16 mouse cellular contexts compared by ENCODE assay signal in genomic region chr3:121867301-121867700, GRCm38 (mm10). TPM values are rescaled to one million over a fixed set of nuclear protein-coding genes. Genes with fewer than 3 reads are reported as not detected.
DNase-seq lines count a peak whose midpoint lies in the region; ATAC-seq and TF ChIP-seq lines count a peak whose summit lies in the region.
"Had no signal": no experiment of that assay in that cellular context is flagged by ENCODE, and none has a peak within 500 bp of the region (broad histone marks: within the 10 kb centered on the region; RNA-seq: fewer than 3 reads in every experiment).

No protein-coding gene starts in this region.

- 40% methylated on average over 5 of the region's 5 CpGs for WGBS in lung, postnatal 0 days
- 26% methylated on average over 5 of the region's 5 CpGs for WGBS in kidney, adult 2 months
- 43% methylated on average over 5 of the region's 5 CpGs for WGBS in stomach, embryonic 16.5 days

- H3K9ac ChIP-seq in lung, postnatal 0 days (replicated peaks; ENCODE audit: low read depth) = no peak overlapping the region
- H3K9ac ChIP-seq in stomach, embryonic 16.5 days (ENCODE audit: low read length) = no peak overlapping the region
- H3K9ac ChIP-seq: embryonic facial prominence, embryonic 15.5 days; heart, embryonic 12.5 days; midbrain, embryonic 15.5 days had no signal

- no peak for TF ChIP-seq CTCF in lung, postnatal 0 days (IDR thresholded peaks at IDR 0.05)
- no peak for TF ChIP-seq CTCF in kidney, adult 2 months (conservative IDR thresholded peaks at IDR 0.05; ENCODE audit: insufficient read depth, insufficient read length, low read depth, low read length)

- no peaks in the 10 kb centered on the region for H3K36me3 ChIP-seq in lung, postnatal 0 days (ENCODE audit: insufficient read depth, low read length)
- H3K36me3 ChIP-seq in kidney, adult 2 months (ENCODE audit: control insufficient read depth, insufficient read depth, low read length) = no peaks in the 10 kb centered on the region
- H3K36me3 ChIP-seq in stomach, embryonic 16.5 days (ENCODE audit: control insufficient read depth, insufficient read depth, low read length) = no peaks in the 10 kb centered on the region
- H3K36me3 ChIP-seq: embryonic facial prominence, embryonic 15.5 days; heart, embryonic 12.5 days; midbrain, embryonic 15.5 days had no signal

- 0 out of 2 replicates have a peak, but pooled peaks have one; percentile 10 for TF ChIP-seq EP300 in lung, postnatal 0 days (IDR thresholded peaks at IDR 0.05)

- 0 out of 2 replicates have a peak overlapping the region, but pooled peaks have one; percentile 20 for H3K27ac ChIP-seq in lung, postnatal 0 days (ENCODE audit: low read length)
- H3K27ac ChIP-seq in kidney, adult 2 months (ENCODE audit: insufficient read depth, low read depth, low read length) = peak overlapping the region; percentile 70
- no peak overlapping the region; the same call in 1 of the 2 replicates for H3K27ac ChIP-seq in stomach, embryonic 16.5 days (ENCODE audit: low read length)
- H3K27ac ChIP-seq: embryonic facial prominence, embryonic 15.5 days; midbrain, embryonic 15.5 days had no signal

- no peak overlapping the region for H3K4me3 ChIP-seq in lung, postnatal 0 days (ENCODE audit: low read depth, low read length)
- no peak overlapping the region for H3K4me3 ChIP-seq in kidney, adult 2 months (ENCODE audit: insufficient read depth, low read depth, low read length)
- H3K4me3 ChIP-seq in stomach, embryonic 16.5 days (replicated peaks; ENCODE audit: low read length) = no peak overlapping the region
- H3K4me3 ChIP-seq: embryonic facial prominence, embryonic 15.5 days; heart, embryonic 12.5 days; midbrain, embryonic 15.5 days had no signal

- H3K4me1 ChIP-seq in lung, postnatal 0 days (ENCODE audit: insufficient read depth, low read depth, low read length) = no peaks in the 10 kb centered on the region
- H3K4me1 ChIP-seq in kidney, adult 2 months (ENCODE audit: control insufficient read depth, insufficient read depth, low read length) = peaks cover 19% of the 10 kb centered on the region; the same call in 1 of the 2 replicates
- H3K4me1 ChIP-seq in stomach, embryonic 16.5 days (ENCODE audit: control insufficient read depth, insufficient read depth, low read length) = peaks cover 3% of the 10 kb centered on the region; the same call in 1 of the 2 replicates
- H3K4me1 ChIP-seq: embryonic facial prominence, embryonic 15.5 days; heart, embryonic 12.5 days; midbrain, embryonic 15.5 days had no signal

- no peaks in the 10 kb centered on the region for H3K9me3 ChIP-seq in lung, postnatal 0 days (ENCODE audit: low read length)
- no peaks in the 10 kb centered on the region for H3K9me3 ChIP-seq in stomach, embryonic 16.5 days (replicated peaks; ENCODE audit: control insufficient read depth, low read length)
- H3K9me3 ChIP-seq: embryonic facial prominence, embryonic 15.5 days; heart, embryonic 12.5 days; midbrain, embryonic 15.5 days had no signal

- H3K27me3 ChIP-seq in lung, postnatal 0 days (replicated peaks; ENCODE audit: insufficient read depth, low read length) = no peaks in the 10 kb centered on the region
- H3K27me3 ChIP-seq in kidney, adult 2 months (replicated peaks; ENCODE audit: control insufficient read depth, insufficient read depth, low read length) = no peaks in the 10 kb centered on the region
- H3K27me3 ChIP-seq in stomach, embryonic 16.5 days (ENCODE audit: control insufficient read depth, insufficient read depth, low read length) = no peaks in the 10 kb centered on the region
- H3K27me3 ChIP-seq: embryonic facial prominence, embryonic 15.5 days; heart, embryonic 12.5 days; midbrain, embryonic 15.5 days had no signal

- DNase-seq in lung, postnatal 0 days (ENCODE audit: low spot score) = peak; percentile 37
- DNase-seq in lung, postnatal 25 days (ENCODE audit: low spot score) = no peak
- peak; percentile 74 for DNase-seq in kidney, adult 2 months
- DNase-seq in kidney, postnatal 36 days = peak; percentile 73 to 79
- no peak for DNase-seq in spleen, postnatal 4 days (ENCODE audit: low spot score in 2 of 2)
- no peak for DNase-seq in thymus, postnatal 25 days
- DNase-seq in c-Kit-positive CD71-positive TER-119-positive erythroid progenitor cells, embryonic 14.5 days (ENCODE audit: low spot score) = no peak
- DNase-seq: cerebellum, adult 18-20 months; heart, postnatal 36 days; lung, adult 18-20 months; thymus, adult 2 months had no signal

- no peak overlapping the region for H3K4me2 ChIP-seq in lung, postnatal 0 days (replicated peaks; ENCODE audit: low read depth, low read length)
- H3K4me2 ChIP-seq in stomach, embryonic 16.5 days (ENCODE audit: low read depth, low read length) = no peak overlapping the region
- H3K4me2 ChIP-seq: embryonic facial prominence, embryonic 15.5 days; heart, embryonic 12.5 days; midbrain, embryonic 15.5 days had no signal

- peak; percentile 25; the same call in 1 of the 2 replicates for ATAC-seq in lung, postnatal 0 days
- peak; percentile 54; the same call in 1 of the 2 replicates for ATAC-seq in stomach, embryonic 16.5 days (ENCODE audit: insufficient read depth, low FRiP score)
- ATAC-seq: CD4-positive, CD25-positive, alpha-beta regulatory T cell, adult 4 months; midbrain, embryonic 15.5 days had no signal

- no peak for TF ChIP-seq POLR2A in kidney, adult 2 months (IDR thresholded peaks at IDR 0.05; ENCODE audit: low read depth, low read length)

RNA-seq across cellular contexts. Expression of gene Abcd3, which starts 52.2 kb away (rescaled TPM):
- polyA plus RNA-seq in lung, postnatal 0 days (2015; fragmentation: Nextera tagmentation; extraction: Ambion mirVana) = 94.1 and 100 TPM in 2 replicates
- polyA plus RNA-seq in kidney, adult 2 months (2012; rRNA removed) = 25.5 and 48.2 TPM in 2 replicates
- 90.5 and 95.6 TPM in 2 replicates for polyA plus RNA-seq in stomach, embryonic 16.5 days (2015; fragmentation: Nextera tagmentation; extraction: Ambion mirVana)

Comparison
In these comparisons a context has a peak if more than half of its experiments do, and no peak if none do; other contexts are left out.
1. DNase-seq: peak in lung, postnatal 0 days (single experiment), kidney, adult 2 months (single experiment) and kidney, postnatal 36 days (2 of 2); none in lung, postnatal 25 days (single experiment), spleen, postnatal 4 days (0 of 2), thymus, postnatal 25 days (single experiment) and c-Kit-positive CD71-positive TER-119-positive erythroid progenitor cells, embryonic 14.5 days (single experiment).